Mouse (Mus musculus) frontal cortex, postnatal 25 days (tissue): Measurements from ENCODE around the gene Magi3.

Experiments
- DNase-seq, 2 experiments: peaks; one replicate each; pipeline ENCODE4 v3.0.0; 2022; ENCODE audit warnings: low spot score in 2 of 2

The Magi3 gene

DNA sequence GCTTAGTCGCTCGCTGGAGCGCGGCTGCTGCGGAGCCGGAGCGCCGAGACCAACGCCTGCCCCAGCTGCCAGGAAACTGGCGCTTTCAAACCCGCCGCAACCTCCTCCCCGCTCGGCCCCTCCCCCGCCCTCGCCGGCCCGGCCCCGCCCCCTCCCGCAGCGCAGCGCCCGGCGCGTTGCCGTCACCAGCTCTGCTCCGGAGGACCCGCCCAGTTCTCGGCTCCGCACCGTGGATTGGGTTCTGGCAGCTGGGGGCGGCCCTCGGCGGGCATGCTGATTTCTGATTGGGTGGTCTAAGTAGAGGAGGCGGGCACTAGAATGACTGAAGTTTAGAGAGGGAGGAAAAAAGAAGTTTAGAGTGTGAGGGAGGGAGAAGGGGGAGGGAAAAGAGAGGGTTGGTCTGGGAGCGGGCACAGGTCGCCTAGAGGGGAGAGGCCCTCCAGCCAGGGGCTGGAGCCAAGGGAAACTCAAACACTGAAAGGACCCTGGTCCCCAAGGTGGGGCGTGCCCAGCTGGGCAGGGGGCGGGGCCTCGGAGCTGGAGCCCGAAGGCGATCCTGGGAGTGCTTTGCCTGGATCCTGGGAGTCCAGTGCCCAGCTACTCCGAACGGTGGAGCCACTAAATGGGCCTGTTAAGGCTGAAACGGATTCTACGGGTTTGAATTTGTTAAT, at the start of gene Magi3:
Magi3 (minus strand) TSS at position 80 of the 671 bp plus-strand sequence.
- DNase-seq = peak; percentile 78 to 95

DNA sequence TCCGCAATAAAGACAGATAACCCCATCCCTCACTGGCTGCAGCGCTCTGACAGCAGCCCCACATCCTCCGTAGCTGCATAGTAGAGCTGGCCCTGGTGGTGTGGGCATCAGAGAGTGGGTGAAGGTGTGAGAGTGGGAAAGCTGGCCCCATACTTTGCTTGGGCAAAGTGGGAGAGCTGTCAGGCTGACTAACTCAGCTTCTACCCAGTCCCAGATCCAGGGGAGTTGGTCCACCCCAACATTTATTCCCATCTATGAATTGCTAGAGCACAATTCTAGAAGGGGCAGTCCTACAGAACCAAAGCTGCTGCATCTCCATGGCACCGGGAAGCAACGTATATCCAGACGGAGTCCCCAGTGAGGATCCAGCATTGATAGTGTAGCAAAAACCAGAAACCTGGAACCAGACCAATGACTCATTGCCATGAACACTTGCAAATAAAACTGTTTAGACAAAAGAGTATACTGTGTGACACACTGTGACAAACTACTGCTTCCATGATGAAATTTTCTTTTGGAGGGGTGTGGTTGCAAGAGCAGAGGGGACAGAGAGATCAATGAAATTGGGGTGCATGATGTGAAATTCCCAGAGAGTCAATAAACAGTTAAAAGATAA, 44.5 kb upstream of the Magi3 start:
- DNase-seq = peak in 1 of 2 experiments; percentile 26

DNA sequence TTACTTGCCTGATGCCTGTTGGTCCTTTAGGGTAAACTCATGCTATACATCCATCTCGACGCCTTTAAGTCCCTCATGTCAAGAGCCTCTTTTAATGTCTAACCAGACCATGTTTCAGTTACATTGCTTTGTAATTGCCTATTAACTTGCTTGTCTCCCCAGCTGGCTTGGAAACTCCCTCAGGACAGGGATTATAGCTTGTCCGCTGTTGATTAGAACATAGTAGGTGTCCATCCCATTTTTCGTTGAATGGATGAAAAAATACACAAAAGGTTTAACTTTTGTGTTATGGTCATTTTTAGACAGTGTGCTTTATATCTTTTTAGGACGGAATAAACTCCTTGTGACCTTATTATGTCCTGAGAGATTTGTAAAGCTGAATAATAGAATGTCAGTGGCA, 40.0 kb upstream of the Magi3 start:
- DNase-seq = no peak

DNA sequence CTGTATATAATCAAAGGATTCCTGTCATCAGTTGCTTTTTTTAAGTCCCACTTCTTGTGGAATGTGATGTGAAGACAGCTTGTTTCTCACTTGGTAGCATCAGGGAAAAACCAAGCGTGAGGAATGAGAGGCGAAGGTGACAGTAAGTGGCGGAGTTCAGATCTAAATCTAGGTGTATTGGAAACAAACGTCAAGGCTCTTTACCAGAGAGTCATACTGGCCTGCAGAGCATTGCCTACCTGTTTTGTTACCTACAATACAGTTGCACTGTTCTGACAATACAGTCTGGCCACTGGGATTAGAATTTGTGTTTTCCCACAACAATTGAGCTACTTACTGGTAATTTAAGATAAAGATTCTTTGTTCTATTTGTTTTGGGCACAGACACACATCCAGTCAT, 39.0 kb upstream of the Magi3 start:
- DNase-seq = no peak

DNA sequence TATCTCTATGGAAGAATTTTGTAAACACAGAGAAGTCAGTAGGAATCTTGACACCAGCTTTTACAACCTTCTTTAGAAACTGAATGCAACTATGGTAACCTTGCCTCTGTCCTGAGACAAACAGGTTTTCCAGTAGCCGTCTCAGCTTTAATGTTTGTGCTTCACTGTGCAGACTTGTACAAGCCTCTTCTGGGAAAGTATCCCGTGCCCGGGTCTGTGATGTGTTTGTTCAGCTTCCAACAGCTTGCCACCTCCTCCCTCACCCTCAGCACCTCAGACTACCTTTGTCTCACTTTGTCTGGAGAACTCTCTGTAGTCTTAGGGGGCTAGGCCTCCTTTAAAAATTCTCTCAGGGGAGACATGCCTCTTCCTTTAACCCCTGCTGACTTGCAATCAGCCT, 36.9 kb upstream of the Magi3 start:
- DNase-seq = no peak

DNA sequence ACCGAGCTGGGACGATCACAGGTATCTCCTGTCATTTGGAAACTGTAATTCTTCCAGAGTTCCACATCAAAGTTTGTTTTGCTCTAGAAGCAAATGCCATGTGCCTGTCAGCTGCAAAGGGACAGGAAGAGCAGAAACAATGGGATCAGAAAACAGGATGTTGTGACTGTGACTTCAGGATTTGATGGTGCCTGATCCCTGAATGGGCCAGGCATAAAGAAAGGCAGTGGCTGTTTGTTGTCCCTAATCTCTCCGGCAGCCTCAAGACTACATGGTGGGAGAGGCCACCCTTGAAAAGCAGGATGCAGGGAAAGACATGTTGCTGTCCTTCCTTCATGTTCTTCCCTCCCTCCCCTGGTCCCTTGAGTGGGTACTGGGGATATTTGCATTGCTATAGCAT, 33.6 kb upstream of the Magi3 start:
- no peak for DNase-seq

DNA sequence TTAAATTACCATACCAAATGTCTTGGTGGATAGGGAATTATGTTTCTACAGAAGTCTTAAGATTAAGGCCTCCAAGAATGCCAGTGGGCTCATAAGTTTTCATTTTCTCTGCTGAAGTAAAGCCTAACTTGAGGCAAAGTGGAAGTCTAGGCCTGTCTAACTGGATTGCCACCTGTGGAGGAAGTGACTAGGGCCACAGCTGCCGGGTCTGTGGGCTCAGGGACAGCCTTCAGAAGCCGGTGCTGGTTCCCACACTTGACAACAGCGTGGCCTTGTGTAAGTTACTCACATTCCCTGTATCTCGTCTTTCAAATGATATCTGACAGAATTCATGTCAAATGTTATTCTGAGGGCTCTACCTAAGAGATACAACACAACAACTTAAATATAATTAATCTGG, 27.7 kb upstream of the Magi3 start:
- DNase-seq = no peak

DNA sequence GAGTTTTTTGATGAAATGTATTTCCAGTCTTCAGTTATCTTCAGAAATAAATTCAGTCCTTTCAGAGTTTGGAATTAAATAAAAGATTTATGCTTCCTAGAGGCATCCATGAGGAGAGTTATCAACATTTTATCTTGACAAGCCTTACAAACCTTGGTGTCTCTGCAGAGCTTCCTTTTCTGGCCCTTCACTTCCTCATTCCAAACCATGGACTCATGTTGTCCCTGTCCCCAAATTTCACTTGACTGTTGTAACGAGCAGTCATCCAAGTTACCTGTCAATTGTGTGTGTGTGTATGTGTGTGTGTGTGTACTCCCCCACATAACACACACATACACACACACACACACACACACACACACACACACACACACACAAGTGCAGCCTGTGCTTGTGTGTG, 26.9 kb upstream of the Magi3 start:
- DNase-seq = no peak

DNA sequence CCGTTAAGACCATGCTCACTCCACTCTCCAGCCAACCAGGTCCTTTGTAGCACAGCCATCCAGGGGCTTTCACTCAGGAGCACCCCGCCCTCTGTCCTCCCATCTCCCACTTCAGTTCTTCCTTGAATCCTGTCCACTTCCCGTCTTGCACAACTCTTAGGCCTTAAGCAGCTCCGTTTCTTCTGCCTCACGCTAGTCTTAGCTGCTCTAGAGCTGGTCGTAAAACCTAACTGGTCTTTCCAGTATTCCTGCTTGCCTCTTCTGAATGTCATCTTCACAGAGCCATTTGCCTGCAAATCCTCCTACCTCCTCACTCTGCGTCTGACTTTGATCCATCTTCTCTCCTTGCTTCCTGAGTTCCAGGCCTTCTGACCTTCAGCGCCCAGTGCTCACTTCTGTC, 24.2 kb upstream of the Magi3 start:
- DNase-seq = no peak

DNA sequence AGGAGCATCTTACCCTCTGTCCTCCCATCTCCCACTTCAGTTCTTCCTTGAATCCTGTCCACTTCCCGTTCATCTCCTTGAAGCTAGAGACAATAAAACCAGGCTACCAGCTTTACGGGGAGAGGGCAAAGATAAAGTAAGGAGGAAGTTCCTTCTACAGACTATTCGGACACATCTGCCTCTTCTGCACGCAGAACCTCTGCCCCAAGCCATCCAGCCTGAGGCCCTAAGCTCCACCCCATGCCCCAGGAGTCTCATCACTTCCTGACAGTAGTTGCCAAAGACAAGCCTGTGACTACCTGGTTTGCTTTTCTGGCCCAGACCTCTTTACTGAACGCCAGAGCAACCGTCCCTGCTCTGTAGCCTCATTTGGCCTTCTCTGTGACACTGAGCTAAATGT, 23.8 kb upstream of the Magi3 start:
- DNase-seq = no peak

DNA sequence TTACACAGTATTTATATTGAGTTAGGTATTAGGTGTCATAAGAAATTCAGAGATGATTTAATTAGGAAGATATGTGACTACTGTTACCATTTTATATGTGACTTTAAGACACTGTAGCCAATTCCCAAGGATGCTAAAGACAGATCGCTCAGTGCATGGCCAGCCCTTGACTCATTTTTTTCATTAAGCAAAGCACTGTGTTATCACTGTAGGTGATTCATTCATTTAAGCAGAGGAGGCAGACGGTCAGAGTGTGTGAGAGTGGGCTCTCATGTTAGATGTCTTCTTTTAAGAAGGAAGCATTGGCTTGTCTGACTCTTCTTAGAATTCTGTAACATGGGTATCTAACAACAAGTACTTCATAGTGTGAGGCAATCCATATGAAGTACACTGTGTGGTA, 19.6 kb upstream of the Magi3 start:
- DNase-seq = no peak

DNA sequence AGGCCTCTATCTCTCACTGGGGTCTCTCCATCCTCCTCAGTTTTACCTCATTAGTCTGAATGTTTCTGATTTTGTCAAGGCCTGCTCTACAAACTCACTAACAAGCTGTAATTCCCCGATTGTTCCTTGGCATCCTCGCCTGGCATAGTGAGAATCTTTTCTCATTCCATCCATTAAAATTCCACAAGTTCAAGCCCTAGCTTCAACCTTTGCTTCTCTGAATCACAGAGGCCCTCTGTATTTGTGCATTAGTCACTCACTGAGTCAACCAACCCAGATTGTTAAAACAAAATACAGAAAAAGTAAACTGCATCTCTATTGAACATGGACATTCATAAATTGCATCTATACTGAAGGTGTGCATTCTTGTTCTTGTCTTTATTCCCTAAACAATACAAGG, 19.2 kb upstream of the Magi3 start:
- no peak for DNase-seq

DNA sequence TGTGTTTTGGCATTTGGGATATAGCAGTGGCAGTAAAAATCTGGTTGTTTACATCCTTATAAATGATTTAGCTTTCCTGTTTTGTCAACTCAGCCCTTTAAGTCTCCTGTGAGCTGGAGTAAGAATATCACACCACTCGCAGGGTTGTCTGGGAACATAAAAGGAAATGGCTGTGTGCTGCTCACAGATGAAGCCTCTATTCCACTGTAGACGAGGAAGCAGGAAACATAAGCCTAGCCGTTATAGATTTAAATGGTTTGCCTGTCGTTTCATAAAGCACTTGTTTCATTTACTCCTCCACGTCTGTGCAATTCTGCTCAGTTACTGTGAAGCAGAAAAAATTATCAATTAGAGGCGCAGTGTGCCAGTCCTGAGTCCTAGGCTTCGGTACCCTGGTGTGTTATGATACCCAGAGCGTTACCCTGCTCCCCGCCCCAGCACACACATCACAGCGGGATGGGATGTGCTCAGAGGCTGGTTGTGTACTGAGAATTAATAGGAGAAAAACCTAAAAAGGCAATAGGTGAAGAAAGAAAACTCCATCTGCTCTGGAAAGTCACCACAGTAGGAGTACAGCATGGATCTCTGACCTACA, 17.8 kb upstream of the Magi3 start:
- no peak for DNase-seq

DNA sequence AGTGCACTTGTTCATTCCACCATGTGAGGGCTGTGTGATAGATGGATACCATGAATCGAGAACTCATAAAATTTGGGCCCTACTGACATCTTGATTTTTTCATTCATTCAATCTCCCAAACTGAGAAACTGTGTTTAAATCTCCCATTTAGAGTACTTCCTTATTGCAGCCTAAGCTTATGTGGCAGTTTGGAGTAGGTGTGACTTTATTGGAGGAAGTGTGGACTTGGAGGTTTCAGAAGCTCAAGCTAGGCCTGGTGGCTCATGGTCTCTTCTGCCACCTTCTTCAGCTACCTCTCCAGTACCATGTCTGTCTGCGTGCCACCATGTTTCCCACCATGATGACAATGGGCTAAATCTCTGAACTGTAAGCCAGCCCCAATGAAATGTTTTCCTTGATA, 15.9 kb upstream of the Magi3 start:
- no peak for DNase-seq

DNA sequence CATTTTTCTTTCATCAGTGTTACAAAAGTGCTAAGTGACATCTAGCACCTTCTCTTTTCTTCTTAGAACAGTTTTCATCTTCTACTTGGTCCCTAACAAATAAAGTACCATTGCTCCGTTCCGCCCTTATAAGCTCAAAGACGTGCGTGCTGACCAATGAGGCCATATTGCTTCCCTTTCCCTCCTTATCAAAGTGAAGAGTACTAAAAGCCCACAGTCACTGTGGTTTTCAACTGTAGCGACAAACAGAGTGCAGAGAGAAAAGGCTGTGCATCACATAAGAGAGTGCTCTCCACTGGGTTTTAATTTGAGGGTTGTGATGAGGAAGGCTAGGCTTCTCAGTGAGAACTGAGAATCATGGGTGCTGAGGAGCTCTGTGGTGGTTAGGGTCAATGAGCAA, 14.9 kb upstream of the Magi3 start:
- DNase-seq = no peak

DNA sequence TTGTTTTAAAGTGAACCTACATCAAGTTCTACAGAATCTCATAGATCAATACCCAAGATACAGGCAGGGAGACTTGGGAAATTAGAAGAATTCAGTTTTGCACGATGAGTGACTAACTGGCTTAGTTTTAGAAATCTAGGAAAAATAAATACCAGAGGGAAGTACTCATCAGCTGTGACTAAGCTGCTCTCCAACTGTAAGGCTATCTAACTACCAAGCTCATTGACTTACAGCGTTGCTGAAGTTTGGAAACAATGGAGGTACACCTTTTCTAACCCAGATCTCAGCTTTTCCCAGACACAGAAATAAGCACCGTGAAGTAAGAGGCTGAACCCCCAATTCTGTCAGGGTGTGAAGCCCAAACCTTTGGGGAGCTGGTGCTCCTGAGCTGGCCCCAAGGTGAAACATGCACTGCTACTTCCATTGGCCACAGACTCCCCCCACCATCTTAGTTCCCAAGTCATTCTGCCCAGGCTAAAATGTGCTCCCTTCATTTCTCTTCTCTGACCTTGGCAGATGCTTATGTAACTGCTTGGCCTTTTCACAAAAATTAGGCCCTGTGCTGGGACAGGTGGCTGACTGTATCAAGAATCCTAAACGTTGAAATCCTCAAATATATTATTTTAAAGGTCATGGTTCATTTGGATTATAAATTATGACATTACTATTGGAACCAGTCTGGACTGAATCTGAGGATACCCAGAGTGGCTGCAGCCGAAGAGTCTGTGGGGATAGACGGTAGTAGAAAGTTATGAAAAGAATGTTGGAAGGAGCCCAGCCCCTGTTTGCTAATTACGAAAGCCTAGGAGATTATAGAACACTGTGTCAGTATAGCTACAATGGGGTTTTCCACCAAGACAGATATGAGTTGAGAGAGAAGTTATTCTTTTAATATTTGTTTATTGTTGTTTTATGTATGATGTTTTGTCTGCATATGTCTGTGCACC, 13.5 kb upstream of the Magi3 start:
- no peak for DNase-seq

DNA sequence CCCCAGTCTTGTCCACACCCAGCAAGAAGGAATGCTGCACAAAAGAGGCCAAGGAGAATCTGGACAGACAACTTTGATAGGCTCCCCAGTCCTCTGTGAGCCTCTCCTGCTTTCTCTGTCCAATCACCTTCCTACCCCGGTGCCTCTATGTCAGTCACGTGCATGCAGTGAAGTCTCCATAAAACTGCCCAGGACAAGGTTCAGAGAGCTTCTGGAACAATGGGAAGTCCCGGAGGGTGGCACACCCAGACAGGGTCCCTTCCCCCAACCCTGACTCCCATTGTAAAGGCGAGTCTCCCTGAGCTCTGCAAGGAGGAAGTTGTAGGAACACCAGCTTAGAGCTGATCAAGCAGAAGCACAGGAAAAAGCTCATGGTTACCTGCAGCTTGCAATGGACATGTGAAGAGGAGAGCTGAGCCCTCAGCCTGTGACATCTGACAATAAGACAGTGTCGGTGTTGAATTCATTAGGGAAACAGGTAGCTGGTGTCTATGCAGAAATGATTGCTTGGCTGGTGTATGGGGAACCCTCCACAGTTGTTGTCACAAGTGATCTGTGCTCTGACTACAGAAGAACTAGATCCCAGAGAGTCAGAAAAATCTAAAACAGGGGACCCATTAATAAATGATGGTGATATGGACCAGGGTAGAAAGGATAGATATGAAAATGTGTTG, 7.4 kb upstream of the Magi3 start:
- no peak for DNase-seq

DNA sequence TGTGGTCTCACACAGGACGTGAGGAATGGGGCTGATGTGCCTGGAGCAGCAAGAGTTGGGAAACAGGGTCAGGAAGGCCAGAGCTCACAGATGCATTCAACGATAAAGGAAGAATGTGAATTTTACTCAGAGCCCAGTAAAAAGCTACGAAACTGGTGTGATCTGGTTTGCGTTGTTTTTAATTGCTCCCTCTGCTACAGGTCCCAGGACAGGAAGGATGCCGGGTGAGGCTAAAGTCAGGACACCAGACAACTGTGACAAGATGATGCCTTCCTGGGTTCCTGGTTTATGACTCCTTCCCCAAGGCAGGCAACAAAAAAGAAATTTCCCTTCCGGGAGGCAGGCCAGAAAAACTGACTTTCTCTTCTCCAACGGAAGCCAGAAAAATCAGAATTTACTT, 6.6 kb upstream of the Magi3 start:
- no peak for DNase-seq

DNA sequence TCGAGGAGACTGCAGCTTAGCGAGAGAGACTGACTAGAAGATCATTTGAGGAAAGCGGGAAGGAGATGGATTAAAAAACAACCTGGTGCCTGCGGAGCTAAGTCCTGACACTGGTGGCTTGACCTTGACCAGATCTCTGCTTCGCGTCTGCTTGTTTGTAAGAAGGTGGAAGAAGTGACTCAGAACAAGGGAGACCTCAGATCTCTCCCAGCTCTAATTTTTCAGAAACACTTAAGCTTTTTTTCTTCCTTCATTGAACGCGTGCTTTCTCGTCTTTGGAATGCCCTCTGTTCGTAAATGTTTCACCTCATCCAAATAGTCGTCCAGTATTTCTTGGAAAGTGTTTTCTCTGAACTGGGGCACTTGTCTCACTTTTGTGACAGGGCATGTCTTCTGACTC, 982 bp upstream of the Magi3 start:
- DNase-seq = no peak

DNA sequence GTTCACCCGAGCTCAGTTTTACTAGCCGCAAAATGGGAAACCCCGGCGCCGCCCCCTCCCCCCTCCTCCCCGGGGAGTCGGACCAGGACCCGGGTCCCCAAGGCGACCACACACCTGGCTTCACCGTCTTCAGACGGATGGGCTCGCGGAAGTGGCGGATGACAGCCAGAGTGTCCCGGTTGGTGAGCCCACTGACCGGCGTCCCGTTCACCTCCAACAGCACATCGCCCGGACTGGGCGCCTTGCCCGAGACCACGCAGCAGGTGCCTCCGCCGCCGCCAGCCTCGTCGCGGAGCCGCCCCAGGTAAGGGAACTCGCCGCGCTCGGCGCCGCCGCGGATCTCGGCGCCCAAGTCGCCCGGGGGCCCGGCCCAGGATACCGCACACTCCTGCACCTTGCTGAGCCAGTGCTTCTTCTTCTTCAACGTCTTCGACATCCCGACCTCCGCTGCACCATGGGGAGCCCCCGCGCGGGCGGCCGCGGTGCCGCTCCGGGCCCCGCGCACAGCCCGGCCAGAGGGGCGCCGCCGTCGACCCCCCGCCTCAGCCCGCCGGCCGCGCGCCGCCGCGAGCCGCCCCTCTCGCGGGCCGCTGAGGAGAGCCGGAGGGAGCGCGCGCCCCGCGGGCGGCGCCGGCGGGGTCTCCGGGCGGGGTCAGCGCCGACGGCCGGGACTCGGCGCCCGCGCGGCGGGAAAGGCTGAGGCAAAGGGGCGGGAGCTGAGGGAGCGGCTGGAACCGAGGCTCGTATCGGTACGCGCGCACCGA, 461 bp downstream of the Magi3 start:
- peak; percentile 20 to 41 for DNase-seq

DNA sequence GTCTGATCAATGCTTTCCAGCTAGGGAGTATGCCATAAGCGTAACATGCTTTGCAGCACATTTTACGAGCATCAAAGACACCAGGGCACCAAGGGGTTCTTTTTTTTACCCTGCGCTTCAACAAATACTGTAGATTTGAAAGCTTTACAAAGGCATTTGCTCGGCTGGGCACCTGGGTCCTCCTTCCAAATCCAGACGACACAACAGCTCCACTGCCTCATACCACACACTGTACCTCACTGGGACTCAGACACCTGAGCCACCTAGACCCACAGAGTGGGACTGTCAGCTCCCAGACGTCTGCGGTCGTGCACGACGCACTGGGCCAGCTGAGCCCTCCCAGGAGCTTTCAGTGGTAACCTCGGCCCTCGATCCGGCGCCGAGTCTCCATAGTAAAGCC, 1.2 kb downstream of the Magi3 start:
- peak in 1 of 2 experiments; percentile 11 for DNase-seq
